Mouse (Mus musculus): ENCODE measurements at regions not wholly inside any gene's neighbourhood (a gene's known extent, or its start where the extent isn't known, plus 50 kb on each side); places are given as distances from the start of the nearest gene placed in this dataset.

- no peaks in the 10 kb centered on the region for H3K4me1 ChIP-seq (replicated peaks; ENCODE audit: control insufficient read depth, insufficient read depth, low read length)
- no peak overlapping the region for H3K27ac ChIP-seq (ENCODE audit: low read depth, low read length)
- ATAC-seq (replicated peaks; ENCODE audit: low FRiP score), result no peak
- DNase-seq (ENCODE audit: low spot score), result no peak
- no peaks in the 10 kb centered on the region for H3K36me3 ChIP-seq (ENCODE audit: control insufficient read depth, insufficient read depth, low read length)
- H3K4me3 ChIP-seq (ENCODE audit: low read depth, low read length), result no peak overlapping the region
- no peaks in the 10 kb centered on the region for H3K27me3 ChIP-seq (ENCODE audit: control insufficient read depth, insufficient read depth, low read length)
- H3K4me2 ChIP-seq (ENCODE audit: low read depth, low read length, severe bottlenecking), result no peak overlapping the region
- H3K9ac ChIP-seq (ENCODE audit: low read length), result no peak overlapping the region
- 77% methylated on average over 1 of the region's 1 CpGs for WGBS
- no peaks in the 10 kb centered on the region for H3K9me3 ChIP-seq (ENCODE audit: control insufficient read depth, low read length)
Measured at GRCm38 (mm10) chr16:24192013-24192412, 201.3 kb upstream of the Lpp start.

- no peak overlapping the region for H3K4me2 ChIP-seq (ENCODE audit: low read depth, low read length, severe bottlenecking)
- WGBS, result 81% methylated on average over 6 of the region's 6 CpGs
- no peak for DNase-seq (ENCODE audit: low spot score)
Measured at GRCm38 (mm10) chr16:24187131-24187530, 198.5 kb upstream of the Bcl6 start.

GRCm38 (mm10) chr16:24185989-24186388 is 197.3 kb upstream of the Bcl6 start:
- Histone ChIP-seq H3K4me2 (ENCODE audit: low read depth, low read length, severe bottlenecking) (no peak overlapping the region), H3K9ac (ENCODE audit: low read length) (no peak overlapping the region), H3K9me3 (ENCODE audit: control insufficient read depth, low read length) (no peaks in the 10 kb centered on the region), H3K36me3 (ENCODE audit: control insufficient read depth, insufficient read depth, low read length) (no peaks in the 10 kb centered on the region), H3K4me1 (replicated peaks; ENCODE audit: control insufficient read depth, insufficient read depth, low read length) (no peaks in the 10 kb centered on the region), H3K4me3 (ENCODE audit: low read depth, low read length) (no peak overlapping the region), H3K27ac (ENCODE audit: low read depth, low read length) (no peak overlapping the region), H3K27me3 (ENCODE audit: control insufficient read depth, insufficient read depth, low read length) (no peaks in the 10 kb centered on the region)
- WGBS, result 79% methylated on average over 6 of the region's 6 CpGs
- DNase-seq (ENCODE audit: low spot score) (no peak), ATAC-seq (replicated peaks; ENCODE audit: low FRiP score) (no peak)

More at GRCm38 (mm10) chr16:24187131-24187530, 198.5 kb upstream of the Bcl6 start:
- Histone ChIP-seq H3K27me3 (ENCODE audit: control insufficient read depth, insufficient read depth, low read length) (no peaks in the 10 kb centered on the region), H3K36me3 (ENCODE audit: control insufficient read depth, insufficient read depth, low read length) (no peaks in the 10 kb centered on the region), H3K4me3 (ENCODE audit: low read depth, low read length) (no peak overlapping the region), H3K4me1 (replicated peaks; ENCODE audit: control insufficient read depth, insufficient read depth, low read length) (no peaks in the 10 kb centered on the region), H3K9ac (ENCODE audit: low read length) (no peak overlapping the region), H3K9me3 (ENCODE audit: control insufficient read depth, low read length) (no peaks in the 10 kb centered on the region), H3K27ac (ENCODE audit: low read depth, low read length) (no peak overlapping the region)
- no peak for ATAC-seq (replicated peaks; ENCODE audit: low FRiP score)

- H3K9ac ChIP-seq (ENCODE audit: low read length), result no peak overlapping the region
- no peak for DNase-seq (ENCODE audit: low spot score)
- H3K4me1 ChIP-seq (replicated peaks; ENCODE audit: control insufficient read depth, insufficient read depth, low read length), result no peaks in the 10 kb centered on the region
- no peaks in the 10 kb centered on the region for H3K27me3 ChIP-seq (ENCODE audit: control insufficient read depth, insufficient read depth, low read length)
- no peaks in the 10 kb centered on the region for H3K36me3 ChIP-seq (ENCODE audit: control insufficient read depth, insufficient read depth, low read length)
- H3K9me3 ChIP-seq (ENCODE audit: control insufficient read depth, low read length), result no peaks in the 10 kb centered on the region
- WGBS, result 91% methylated on average over 4 of the region's 4 CpGs
- H3K27ac ChIP-seq (ENCODE audit: low read depth, low read length), result no peak overlapping the region
- ATAC-seq (replicated peaks; ENCODE audit: low FRiP score), result no peak
- no peak overlapping the region for H3K4me2 ChIP-seq (ENCODE audit: low read depth, low read length, severe bottlenecking)
- no peak overlapping the region for H3K4me3 ChIP-seq (ENCODE audit: low read depth, low read length)
Measured at GRCm38 (mm10) chr16:24184846-24185245, 196.2 kb upstream of the Bcl6 start.

GRCm38 (mm10) chr16:24183216-24183615 is 194.6 kb upstream of the Bcl6 start:
- H3K4me2 ChIP-seq (ENCODE audit: low read depth, low read length, severe bottlenecking), result no peak overlapping the region
- DNase-seq (ENCODE audit: low spot score), result no peak
- no peaks in the 10 kb centered on the region for H3K27me3 ChIP-seq (ENCODE audit: control insufficient read depth, insufficient read depth, low read length)

GRCm38 (mm10) chr16:24181388-24181787 is 192.7 kb upstream of the Bcl6 start:
- Histone ChIP-seq H3K36me3 (ENCODE audit: control insufficient read depth, insufficient read depth, low read length) (no peaks in the 10 kb centered on the region), H3K9me3 (ENCODE audit: control insufficient read depth, low read length) (no peaks in the 10 kb centered on the region), H3K27me3 (ENCODE audit: control insufficient read depth, insufficient read depth, low read length) (no peaks in the 10 kb centered on the region), H3K4me1 (replicated peaks; ENCODE audit: control insufficient read depth, insufficient read depth, low read length) (no peaks in the 10 kb centered on the region), H3K4me3 (ENCODE audit: low read depth, low read length) (no peak overlapping the region), H3K4me2 (ENCODE audit: low read depth, low read length, severe bottlenecking) (no peak overlapping the region), H3K27ac (ENCODE audit: low read depth, low read length) (no peak overlapping the region), H3K9ac (ENCODE audit: low read length) (no peak overlapping the region)
- ATAC-seq (replicated peaks; ENCODE audit: low FRiP score) (no peak), DNase-seq (ENCODE audit: low spot score) (no peak)
- 81% methylated on average over 3 of the region's 3 CpGs for WGBS

More at GRCm38 (mm10) chr16:24183216-24183615, 194.6 kb upstream of the Bcl6 start:
- H3K36me3 ChIP-seq (ENCODE audit: control insufficient read depth, insufficient read depth, low read length), result no peaks in the 10 kb centered on the region
- no peak overlapping the region for H3K9ac ChIP-seq (ENCODE audit: low read length)
- no peak for ATAC-seq (replicated peaks; ENCODE audit: low FRiP score)
- WGBS, result 76% methylated on average over 3 of the region's 3 CpGs
- H3K4me3 ChIP-seq (ENCODE audit: low read depth, low read length), result no peak overlapping the region
- H3K4me1 ChIP-seq (replicated peaks; ENCODE audit: control insufficient read depth, insufficient read depth, low read length), result no peaks in the 10 kb centered on the region
- H3K27ac ChIP-seq (ENCODE audit: low read depth, low read length), result no peak overlapping the region
- no peaks in the 10 kb centered on the region for H3K9me3 ChIP-seq (ENCODE audit: control insufficient read depth, low read length)

GRCm38 (mm10) chr16:24180666-24181065 is 192.0 kb upstream of the Bcl6 start:
- Histone ChIP-seq H3K9ac (ENCODE audit: low read length) (no peak overlapping the region), H3K4me3 (ENCODE audit: low read depth, low read length) (no peak overlapping the region), H3K4me2 (ENCODE audit: low read depth, low read length, severe bottlenecking) (no peak overlapping the region), H3K36me3 (ENCODE audit: control insufficient read depth, insufficient read depth, low read length) (no peaks in the 10 kb centered on the region), H3K27ac (ENCODE audit: low read depth, low read length) (no peak overlapping the region), H3K4me1 (replicated peaks; ENCODE audit: control insufficient read depth, insufficient read depth, low read length) (no peaks in the 10 kb centered on the region), H3K27me3 (ENCODE audit: control insufficient read depth, insufficient read depth, low read length) (no peaks in the 10 kb centered on the region), H3K9me3 (ENCODE audit: control insufficient read depth, low read length) (no peaks in the 10 kb centered on the region)
- DNase-seq (ENCODE audit: low spot score), result no peak
- 89% methylated on average over 5 of the region's 5 CpGs for WGBS
- no peak for ATAC-seq (replicated peaks; ENCODE audit: low FRiP score)

GRCm38 (mm10) chr16:24177564-24177963 is 188.9 kb upstream of the Bcl6 start:
- no peak for DNase-seq (ENCODE audit: low spot score)

GRCm38 (mm10) chr16:24177131-24177530 is 188.5 kb upstream of the Bcl6 start:
- no peak for ATAC-seq (replicated peaks; ENCODE audit: low FRiP score)
- Histone ChIP-seq H3K27ac (ENCODE audit: low read depth, low read length) (no peak overlapping the region), H3K36me3 (ENCODE audit: control insufficient read depth, insufficient read depth, low read length) (no peaks in the 10 kb centered on the region), H3K9ac (ENCODE audit: low read length) (no peak overlapping the region), H3K4me1 (replicated peaks; ENCODE audit: control insufficient read depth, insufficient read depth, low read length) (no peaks in the 10 kb centered on the region), H3K4me3 (ENCODE audit: low read depth, low read length) (no peak overlapping the region), H3K9me3 (ENCODE audit: control insufficient read depth, low read length) (no peaks in the 10 kb centered on the region), H3K4me2 (ENCODE audit: low read depth, low read length, severe bottlenecking) (no peak overlapping the region), H3K27me3 (ENCODE audit: control insufficient read depth, insufficient read depth, low read length) (no peaks in the 10 kb centered on the region)
- 48% methylated on average over 5 of the region's 7 CpGs for WGBS
- no peak for DNase-seq (ENCODE audit: low spot score)

More at GRCm38 (mm10) chr16:24177564-24177963, 188.9 kb upstream of the Bcl6 start:
- no peak overlapping the region for H3K9ac ChIP-seq (ENCODE audit: low read length)
- ATAC-seq (replicated peaks; ENCODE audit: low FRiP score), result no peak
- H3K27me3 ChIP-seq (ENCODE audit: control insufficient read depth, insufficient read depth, low read length), result no peaks in the 10 kb centered on the region
- no peaks in the 10 kb centered on the region for H3K36me3 ChIP-seq (ENCODE audit: control insufficient read depth, insufficient read depth, low read length)
- H3K4me3 ChIP-seq (ENCODE audit: low read depth, low read length), result no peak overlapping the region
- H3K4me2 ChIP-seq (ENCODE audit: low read depth, low read length, severe bottlenecking), result no peak overlapping the region
- 94% methylated on average over 2 of the region's 2 CpGs for WGBS
- H3K9me3 ChIP-seq (ENCODE audit: control insufficient read depth, low read length), result no peaks in the 10 kb centered on the region
- no peaks in the 10 kb centered on the region for H3K4me1 ChIP-seq (replicated peaks; ENCODE audit: control insufficient read depth, insufficient read depth, low read length)
- H3K27ac ChIP-seq (ENCODE audit: low read depth, low read length), result no peak overlapping the region
